Mouse (Mus musculus): Measurements from ENCODE around the gene Ubqln5. TPM values are rescaled to one million over a fixed set of nuclear protein-coding genes. Genes with fewer than 3 reads are reported as not detected.

Gene Ubqln5
- polyA plus RNA-seq, 1 experiment from 2014 or later = not detected

DNA sequence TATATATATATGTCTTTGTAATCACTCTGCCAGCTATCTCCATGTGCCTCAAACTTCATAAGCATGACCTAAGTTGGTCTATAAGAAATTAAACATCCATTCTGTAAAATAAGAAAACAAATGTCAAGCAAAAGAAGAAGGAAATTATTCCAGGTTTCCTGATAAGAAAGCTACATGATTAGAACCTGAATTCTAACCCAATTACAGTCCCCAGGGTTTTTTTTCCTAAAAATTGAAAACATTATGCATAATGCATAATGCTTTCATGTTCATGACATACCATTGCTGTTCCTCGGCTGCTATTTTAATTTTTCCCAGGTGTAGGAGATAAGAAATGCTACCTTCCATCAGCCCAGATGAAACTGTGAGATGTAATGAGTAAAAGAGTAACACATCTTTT is 44.3 kb downstream of the Ubqln5 start, which contains the start of gene Olfr645:
Gene Olfr645 (minus strand): TSS at position 101 of the 400 bp plus-strand sequence.
- no peak within 1 kb of the TSS for H3K4me3 ChIP-seq (replicated peaks)
- H3K36me3 ChIP-seq = no peaks in the 10 kb centered on the region
- ATAC-seq (ENCODE audit: insufficient number of reproducible peaks, low FRiP score, low TSS enrichment, low read depth) = no peak
- no peaks in the 10 kb centered on the region for H3K4me1 ChIP-seq
- no peaks in the 10 kb centered on the region for H3K27me3 ChIP-seq
- H3K9ac ChIP-seq = no peak within 1 kb of the TSS
- H3K9me3 ChIP-seq (replicated peaks) = no peaks in the 10 kb centered on the region
- H3K4me2 ChIP-seq (replicated peaks) = no peak within 1 kb of the TSS
- H3K27ac ChIP-seq (replicated peaks) = no peak within 1 kb of the TSS
- 46% methylated on average over 1 of the region's 1 CpGs for WGBS

Other genes starting within 250 kb of the Ubqln5 start
- gene Olfr66, start 243.6 kb downstream of the Ubqln5 start, polyA plus RNA-seq (2015; fragmentation: Nextera tagmentation; extraction: Ambion mirVana) = not detected in 2 replicates
- gene Olfr64, start 235.3 kb downstream of the Ubqln5 start, polyA plus RNA-seq (2015; fragmentation: Nextera tagmentation; extraction: Ambion mirVana) = 0.04 and 0.11 TPM in 2 replicates
- 0.34 and 0.51 TPM in 2 replicates for gene Olfr65, start 226.3 kb downstream of the Ubqln5 start, polyA plus RNA-seq (2015; fragmentation: Nextera tagmentation; extraction: Ambion mirVana)
- not detected in 2 replicates for gene Olfr631, start 201.0 kb downstream of the Ubqln5 start, polyA plus RNA-seq (2015; fragmentation: Nextera tagmentation; extraction: Ambion mirVana)
- gene Olfr632, start 195.5 kb downstream of the Ubqln5 start, polyA plus RNA-seq (2015; fragmentation: Nextera tagmentation; extraction: Ambion mirVana) = not detected in 2 replicates
- not detected in 2 replicates for gene Olfr633, start 185.4 kb downstream of the Ubqln5 start, polyA plus RNA-seq (2015; fragmentation: Nextera tagmentation; extraction: Ambion mirVana)
- gene Olfr635, start 158.7 kb downstream of the Ubqln5 start, polyA plus RNA-seq (2015; fragmentation: Nextera tagmentation; extraction: Ambion mirVana) = 0.07 TPM in 2 replicates
- gene Olfr638, start 131.1 kb downstream of the Ubqln5 start, polyA plus RNA-seq (2015; fragmentation: Nextera tagmentation; extraction: Ambion mirVana) = not detected in 2 replicates
- gene Olfr639, start 112.5 kb downstream of the Ubqln5 start, polyA plus RNA-seq (2015; fragmentation: Nextera tagmentation; extraction: Ambion mirVana) = 0.05 TPM in 2 replicates
- gene Olfr640, start 104.3 kb downstream of the Ubqln5 start, polyA plus RNA-seq (2015; fragmentation: Nextera tagmentation; extraction: Ambion mirVana) = 0.45 and 0.84 TPM in 2 replicates
- 0.12 and 0.23 TPM in 2 replicates for gene Olfr641, start 94.4 kb downstream of the Ubqln5 start, polyA plus RNA-seq (2015; fragmentation: Nextera tagmentation; extraction: Ambion mirVana)
- gene Olfr642, start 77.2 kb downstream of the Ubqln5 start, polyA plus RNA-seq (2015; fragmentation: Nextera tagmentation; extraction: Ambion mirVana) = 0.08 TPM in 1 of 2 replicates, not detected in the other
- 0.03 and 0.12 TPM in 2 replicates for gene 4930516K23Rik, start 68.4 kb downstream of the Ubqln5 start, polyA plus RNA-seq (2015; fragmentation: Nextera tagmentation; extraction: Ambion mirVana)
- 0.13 and 0.32 TPM in 2 replicates for gene Olfr644, start 58.0 kb downstream of the Ubqln5 start, polyA plus RNA-seq (2015; fragmentation: Nextera tagmentation; extraction: Ambion mirVana)
- 0.04 and 0.24 TPM in 2 replicates for gene Olfr645, start 44.4 kb downstream of the Ubqln5 start, polyA plus RNA-seq (2015; fragmentation: Nextera tagmentation; extraction: Ambion mirVana)
- 0.22 TPM in 1 of 2 replicates, not detected in the other for gene Olfr646, start 25.0 kb downstream of the Ubqln5 start, polyA plus RNA-seq (2015; fragmentation: Nextera tagmentation; extraction: Ambion mirVana)
- not detected in 2 replicates for gene Olfr643, start 7.6 kb upstream of the Ubqln5 start, polyA plus RNA-seq (2015; fragmentation: Nextera tagmentation; extraction: Ambion mirVana)
- 0.22 and 0.37 TPM in 2 replicates for gene Ubqln3, start 13.5 kb upstream of the Ubqln5 start, polyA plus RNA-seq (2015; fragmentation: Nextera tagmentation; extraction: Ambion mirVana)
- 0.12 and 0.49 TPM in 2 replicates for gene Ubqlnl, start 20.7 kb upstream of the Ubqln5 start, polyA plus RNA-seq (2015; fragmentation: Nextera tagmentation; extraction: Ambion mirVana)
- gene Olfm5, start 35.0 kb upstream of the Ubqln5 start, polyA plus RNA-seq (2015; fragmentation: Nextera tagmentation; extraction: Ambion mirVana) = 20.1 and 24.2 TPM in 2 replicates
- 0.25 and 0.27 TPM in 2 replicates for gene Olfr648, start 53.6 kb upstream of the Ubqln5 start, polyA plus RNA-seq (2015; fragmentation: Nextera tagmentation; extraction: Ambion mirVana)
- not detected in 2 replicates for gene Olfr649, start 66.2 kb upstream of the Ubqln5 start, polyA plus RNA-seq (2015; fragmentation: Nextera tagmentation; extraction: Ambion mirVana)
- gene Trim6, start 89.0 kb upstream of the Ubqln5 start, polyA plus RNA-seq (2015; fragmentation: Nextera tagmentation; extraction: Ambion mirVana) = 0.54 and 0.59 TPM in 2 replicates
- gene Trim34a, start 114.6 kb upstream of the Ubqln5 start, polyA plus RNA-seq (2015; fragmentation: Nextera tagmentation; extraction: Ambion mirVana) = 1.8 and 2.0 TPM in 2 replicates
- 0.40 and 0.41 TPM in 2 replicates for gene Trim5, start 158.3 kb upstream of the Ubqln5 start, polyA plus RNA-seq (2015; fragmentation: Nextera tagmentation; extraction: Ambion mirVana)
- gene Trim12a, start 185.6 kb upstream of the Ubqln5 start, polyA plus RNA-seq (2015; fragmentation: Nextera tagmentation; extraction: Ambion mirVana) = 7.3 and 8.0 TPM in 2 replicates
- 0.16 TPM in 1 of 2 replicates, not detected in the other for gene Trim34b, start 199.6 kb upstream of the Ubqln5 start, polyA plus RNA-seq (2015; fragmentation: Nextera tagmentation; extraction: Ambion mirVana)
- gene Trim12c, start 223.5 kb upstream of the Ubqln5 start, polyA plus RNA-seq (2015; fragmentation: Nextera tagmentation; extraction: Ambion mirVana) = 2.4 and 2.6 TPM in 2 replicates
- 0.13 and 0.16 TPM in 2 replicates for gene Trim30b, start 240.1 kb upstream of the Ubqln5 start, polyA plus RNA-seq (2015; fragmentation: Nextera tagmentation; extraction: Ambion mirVana)

All from embryonic facial prominence, embryonic 15.5 days (tissue).